Mouse (Mus musculus) T-helper 2 cell (primary cell): ENCODE results near the gene Wdr26.

Experiments used
- in situ Hi-C: fragments of 300-600 bp; cut with MboI, MseI; formaldehyde crosslinking; loops from one replicate; pipeline ENCODE4 v1.15.1; 2025; ENCODE audit warnings: high pct_unique_total_duplicates

Wdr26 gene

DNA sequence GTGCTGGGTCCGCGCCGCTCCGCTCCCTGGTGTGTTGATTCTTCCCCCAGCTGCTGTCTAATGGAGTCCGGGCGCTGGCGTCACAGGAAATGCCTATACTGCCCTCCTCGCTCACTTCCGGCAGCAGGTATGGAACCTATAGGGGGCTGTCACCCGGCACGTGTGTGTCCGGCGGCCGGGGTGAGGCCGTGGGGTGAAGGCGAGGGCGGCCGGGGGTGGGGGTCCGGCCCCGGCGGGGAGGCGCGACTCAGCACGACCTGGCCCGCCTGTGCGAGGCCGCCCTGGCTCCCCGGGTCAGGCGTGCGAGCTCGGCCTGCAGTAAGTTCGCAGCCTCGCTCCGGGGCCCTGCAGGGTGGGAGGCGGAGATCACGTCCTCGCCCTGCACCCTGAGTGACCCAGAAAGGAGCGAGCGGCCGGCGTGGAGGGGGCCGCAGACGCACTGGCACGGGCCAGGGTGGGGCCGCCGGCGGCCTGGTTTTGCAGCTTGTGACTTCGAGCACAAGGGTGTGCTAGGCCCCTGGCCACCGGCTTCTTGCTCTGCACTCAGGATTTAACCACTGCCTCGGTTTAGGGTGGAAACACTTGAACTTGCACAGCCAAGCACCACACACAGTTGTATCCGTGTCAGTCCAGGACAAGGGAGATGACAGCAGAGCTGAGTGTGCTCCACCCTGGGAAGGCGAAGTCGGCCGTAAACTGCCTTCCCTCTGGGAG, at the start of gene Wdr26:
Gene Wdr26, minus strand, starts transcription at position 82 of the 714 bp plus-strand sequence.
- in situ Hi-C loops: no loop called here

DNA sequence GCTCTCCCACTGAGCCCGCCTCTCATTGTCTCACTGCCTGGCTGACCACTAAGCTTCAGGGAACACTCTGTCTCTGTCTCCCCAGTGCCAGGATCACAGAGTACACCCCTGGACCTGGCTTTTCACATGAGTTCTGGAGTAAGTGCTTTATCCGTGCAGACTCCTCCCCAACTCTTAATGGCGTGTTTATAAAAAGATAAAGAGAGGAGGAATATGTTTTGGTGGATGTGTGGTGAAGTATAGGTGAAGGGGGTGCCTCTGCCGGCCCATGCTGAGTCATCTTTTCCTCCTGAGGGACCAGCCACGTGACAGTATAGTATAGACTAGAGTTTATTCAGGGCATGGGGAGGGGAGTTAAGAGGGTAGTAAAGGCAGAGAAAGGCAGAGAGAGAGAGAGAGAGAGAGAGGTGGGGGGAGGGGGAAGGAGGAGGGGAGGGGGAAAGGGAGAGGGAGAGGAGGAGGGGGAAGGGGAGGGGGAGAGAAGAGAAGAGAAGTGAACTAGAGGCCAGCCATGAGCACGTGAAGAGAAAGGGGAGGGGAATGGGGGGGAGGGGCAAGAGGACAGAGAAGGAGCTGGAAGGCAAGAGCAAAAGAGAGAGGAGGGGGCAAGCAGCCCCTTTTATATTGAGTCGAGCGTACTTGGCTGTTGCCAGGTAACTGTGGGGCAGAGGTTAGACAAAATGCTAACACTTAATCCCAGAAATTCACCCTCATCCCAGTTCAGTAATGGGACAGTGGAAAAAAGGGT, 49.3 kb upstream of the Wdr26 start:
- in situ Hi-C loops: no loop called here

DNA sequence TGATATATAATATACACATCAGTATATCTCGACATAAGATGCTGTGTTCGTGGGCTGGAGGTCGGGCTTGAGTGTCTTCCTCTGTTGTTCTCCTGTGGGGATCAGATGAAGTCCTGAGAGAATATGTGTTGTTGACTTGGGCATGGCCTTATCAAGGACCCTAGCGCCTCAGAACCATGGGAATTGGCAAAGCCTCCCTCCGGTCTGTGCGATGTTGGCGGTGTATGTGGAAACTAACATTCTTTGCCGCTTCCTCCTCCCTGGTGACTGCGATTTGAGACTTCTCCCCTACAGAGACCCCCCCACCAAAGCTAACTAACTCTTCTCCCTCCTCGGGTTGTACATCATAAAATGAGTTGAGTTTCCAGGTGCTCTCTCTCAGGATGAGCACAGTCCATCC, 48.6 kb upstream of the Wdr26 start:
- in situ Hi-C loops: no loop called here

DNA sequence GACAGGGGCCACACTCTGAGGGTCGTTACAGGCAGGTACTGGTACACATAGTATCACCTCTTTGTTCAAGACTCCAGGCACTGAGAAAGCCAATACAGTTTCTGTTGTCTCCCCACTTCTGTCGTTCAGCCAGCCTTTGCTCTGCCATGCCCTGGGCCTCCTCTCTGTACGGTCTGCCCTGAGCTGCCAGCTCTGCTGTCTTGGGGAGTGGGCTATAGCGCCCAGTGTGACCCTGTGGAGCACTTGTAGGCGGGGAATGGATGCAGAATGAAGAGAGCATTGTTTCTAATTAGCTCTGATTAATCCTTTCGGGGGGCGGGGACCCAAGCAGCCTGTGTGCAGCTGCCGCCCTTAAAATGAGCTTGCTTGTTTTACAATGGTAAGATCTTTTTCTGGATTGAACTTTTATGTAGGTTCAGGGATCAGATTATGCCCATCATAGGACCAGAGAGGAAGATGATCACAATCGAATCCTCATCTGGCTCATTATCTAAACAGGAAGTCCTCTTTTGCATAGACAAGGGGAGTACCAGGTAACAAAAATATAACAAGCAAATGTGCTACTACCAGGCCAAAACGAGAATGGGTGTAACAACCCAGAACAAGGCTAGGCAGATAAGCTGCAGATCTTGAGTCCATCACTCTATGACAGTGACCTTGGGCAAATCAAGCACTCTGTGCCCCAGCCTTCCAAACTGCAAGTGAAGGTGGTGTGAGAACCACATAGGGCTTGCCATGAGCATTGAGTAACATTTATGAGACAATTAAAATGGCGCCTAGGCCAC, 48.0 kb upstream of the Wdr26 start:
- in situ Hi-C loops: loop anchor here (5.0 kb wide), 1 partner anchor 602 kb away; no protein-coding TSS in a partner anchor

DNA sequence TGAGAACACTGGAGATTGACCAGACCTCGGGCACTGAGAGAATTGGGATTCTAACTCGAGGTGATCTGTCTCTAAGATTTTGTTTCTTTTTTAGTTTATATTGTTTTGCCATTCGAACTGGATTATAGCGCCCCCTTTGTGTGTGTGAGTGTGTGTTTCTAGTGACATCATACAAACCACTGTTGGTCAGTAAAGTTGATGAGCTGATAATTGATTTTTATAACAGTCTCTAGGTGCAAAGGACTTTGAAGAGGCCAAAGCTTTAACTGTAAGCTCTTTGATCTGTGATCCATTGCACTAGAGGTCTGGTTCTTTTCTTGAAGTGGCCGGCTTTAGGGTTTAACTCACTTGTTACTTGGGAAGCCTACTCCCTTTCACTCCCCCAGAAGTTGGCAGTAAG, 47.3 kb upstream of the Wdr26 start:
- in situ Hi-C loops: loop anchor here (5.0 kb wide), 1 partner anchor 603 kb away; no protein-coding TSS in a partner anchor

DNA sequence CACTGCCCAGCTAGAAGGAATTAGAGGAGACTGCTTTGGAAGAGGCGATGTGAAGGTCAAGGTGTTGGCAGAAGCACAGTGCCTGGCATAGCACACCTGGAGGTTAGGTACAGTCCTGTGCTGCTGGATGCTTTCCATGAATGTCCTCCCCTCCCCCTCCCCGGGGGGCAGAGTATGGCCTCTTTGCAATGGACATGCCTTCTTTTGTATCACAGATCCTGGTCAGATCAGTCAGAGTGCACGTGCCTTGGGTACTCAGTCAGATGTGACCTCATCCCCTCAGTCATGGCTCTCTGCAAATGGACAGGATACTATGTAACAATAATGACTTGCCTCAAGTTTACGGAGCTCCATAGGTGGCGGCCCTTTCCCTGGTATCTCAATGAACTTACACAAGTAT, 46.8 kb upstream of the Wdr26 start:
- in situ Hi-C loops: loop anchor here (5.0 kb wide), 1 partner anchor 604 kb away; no protein-coding TSS in a partner anchor

DNA sequence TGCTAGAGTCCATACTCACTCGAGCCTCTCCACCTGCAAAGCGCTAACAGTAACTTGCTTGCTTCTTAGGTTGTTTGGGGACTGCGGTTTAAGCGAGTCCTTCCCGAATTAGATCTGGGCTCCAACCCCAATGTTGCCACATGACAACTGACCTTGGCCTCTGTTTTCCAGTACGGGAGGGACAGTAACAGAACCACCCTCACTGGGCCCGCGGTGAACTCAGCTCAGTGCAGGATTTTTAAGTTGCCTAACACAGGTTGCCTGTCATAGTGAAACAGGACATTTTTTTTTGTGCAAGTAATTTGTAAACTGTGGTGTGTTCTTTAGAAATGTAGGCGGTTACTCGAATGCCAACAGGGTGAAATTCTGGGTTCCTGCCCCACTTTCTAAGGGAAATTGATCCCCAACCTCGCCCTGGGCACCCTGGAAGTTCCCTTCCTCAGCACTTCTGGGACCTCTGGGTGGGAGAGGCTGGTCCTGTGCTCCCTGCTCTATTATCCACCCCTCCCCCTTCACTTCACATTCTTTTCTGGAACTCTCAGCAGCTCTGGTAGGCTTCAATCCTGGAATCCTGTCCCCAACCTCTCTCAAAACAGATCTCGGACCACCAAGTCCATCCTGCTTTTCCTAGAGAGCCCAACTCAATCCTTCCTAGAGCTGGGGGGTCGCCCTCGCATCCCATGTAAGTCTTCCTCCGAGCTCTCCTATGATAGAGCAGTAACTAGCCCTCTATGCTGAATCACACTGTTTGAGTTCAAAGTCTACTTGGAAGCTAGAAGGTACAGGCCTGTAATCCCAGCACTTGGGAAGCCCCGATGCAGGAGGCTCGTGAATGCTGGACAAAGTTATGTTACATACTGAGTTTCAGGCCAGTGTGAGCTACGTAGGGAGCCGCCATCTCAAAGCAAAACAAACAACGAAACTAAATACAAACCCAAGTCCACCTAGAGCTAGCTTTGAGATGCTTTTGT, 46.1 kb upstream of the Wdr26 start:
- in situ Hi-C loops: loop anchor here (5.0 kb wide), 1 partner anchor 604 kb away; no protein-coding TSS in a partner anchor

DNA sequence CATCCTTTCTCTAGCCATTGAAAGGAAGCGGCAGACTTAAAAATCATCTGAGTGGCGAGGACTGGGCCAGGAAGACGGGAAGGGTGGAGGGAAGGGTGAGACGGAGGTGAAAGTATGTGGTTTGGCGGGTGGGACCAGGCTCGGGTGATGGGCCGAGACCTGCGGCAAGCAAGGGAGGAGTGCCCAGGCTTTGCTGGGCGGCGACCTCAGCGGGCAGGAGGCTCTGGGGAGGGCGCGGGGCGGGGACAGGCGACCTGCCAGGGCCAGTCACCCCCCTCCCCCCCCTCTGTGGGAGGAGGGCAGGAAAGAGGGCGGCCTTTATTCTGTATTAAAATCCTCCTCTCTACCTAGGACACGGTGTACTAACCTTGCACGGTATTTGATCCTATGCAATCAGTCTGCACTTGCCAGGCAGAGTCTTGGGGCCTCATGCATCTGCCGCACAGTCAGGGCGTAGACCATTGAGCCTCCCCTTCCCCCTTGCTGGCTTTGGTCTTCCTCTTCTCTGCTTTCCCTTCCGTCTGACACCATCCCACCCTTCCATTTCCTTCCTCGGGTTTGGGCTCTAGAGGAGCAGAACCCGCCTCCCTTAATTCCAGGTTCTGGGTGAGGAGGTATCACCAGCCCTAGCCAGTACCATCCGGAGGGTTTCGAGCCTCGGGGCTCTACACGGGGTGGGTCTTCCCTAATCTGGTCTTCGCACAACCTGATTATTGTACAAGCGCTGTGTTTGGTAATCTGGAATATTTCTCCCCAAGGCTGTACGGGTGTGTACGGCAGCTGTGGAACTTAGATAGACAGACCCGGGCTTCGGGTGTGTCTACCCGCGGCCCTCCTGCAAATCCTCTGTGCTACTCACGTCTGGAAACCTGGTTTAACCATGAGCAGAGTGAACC, 45.1 kb upstream of the Wdr26 start:
- in situ Hi-C loops: loop anchor here (5.0 kb wide), 1 partner anchor 605 kb away; no protein-coding TSS in a partner anchor

DNA sequence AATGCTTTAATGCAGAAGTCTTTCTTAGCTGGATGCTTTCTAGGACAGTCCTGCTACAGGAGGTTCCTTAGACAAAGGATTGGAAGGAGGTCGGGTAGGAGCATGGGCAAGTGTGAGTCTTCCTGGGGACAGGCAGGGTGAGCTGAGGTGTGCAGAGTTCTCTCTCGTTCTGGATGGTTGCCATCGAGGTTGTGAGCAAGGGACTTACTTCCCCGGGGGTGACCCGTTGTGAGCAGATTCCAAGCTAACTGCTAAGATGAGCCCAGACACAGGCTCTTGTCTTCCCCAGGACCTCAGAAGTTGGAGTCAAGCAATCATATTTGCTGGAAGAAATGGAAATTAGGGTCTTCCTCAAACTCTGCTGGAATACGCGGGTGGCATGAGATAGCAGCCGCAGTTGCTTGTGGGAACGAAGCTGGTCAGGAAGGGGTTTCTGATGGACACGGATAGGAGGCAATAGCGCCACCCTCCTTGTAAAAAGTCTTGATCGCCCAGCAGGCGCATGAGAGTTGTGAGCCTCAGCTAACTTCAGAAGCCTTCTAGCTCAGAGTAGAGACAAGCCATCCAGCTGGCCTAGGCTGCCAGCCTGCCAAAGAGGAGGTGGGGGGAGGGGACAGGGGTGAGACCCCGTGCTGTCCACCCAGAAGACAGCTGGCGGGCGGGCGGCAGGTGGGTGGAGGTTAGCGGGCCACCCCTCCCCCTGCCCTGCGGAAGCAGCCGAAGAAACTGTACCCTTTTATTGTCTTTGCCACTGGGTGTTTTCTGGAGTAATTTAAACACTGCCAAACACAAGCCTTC, 44.3 kb upstream of the Wdr26 start:
- in situ Hi-C loops: loop anchor here (5.0 kb wide), 1 partner anchor 606 kb away; no protein-coding TSS in a partner anchor

DNA sequence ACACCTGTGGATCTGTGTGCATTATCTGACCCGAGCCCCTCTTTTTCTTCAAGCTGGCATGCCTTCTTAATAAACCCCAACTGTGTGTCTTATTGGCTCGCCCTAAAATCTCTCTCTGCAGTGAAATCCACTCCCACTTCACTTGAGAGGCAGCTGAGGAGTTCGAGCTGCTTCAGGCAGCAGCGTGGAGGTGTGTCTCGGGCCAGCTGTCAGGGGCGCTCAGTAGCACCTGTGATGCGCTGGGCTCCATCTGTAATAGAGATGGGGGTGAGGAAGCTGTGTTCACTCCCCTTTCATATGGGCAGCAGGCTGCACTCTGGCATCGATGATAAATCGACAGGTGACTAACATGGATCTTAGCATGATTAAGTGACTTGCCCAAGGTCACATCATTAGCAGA, 43.6 kb upstream of the Wdr26 start:
- in situ Hi-C loops: loop anchor here (5.0 kb wide), 1 partner anchor 607 kb away; no protein-coding TSS in a partner anchor

DNA sequence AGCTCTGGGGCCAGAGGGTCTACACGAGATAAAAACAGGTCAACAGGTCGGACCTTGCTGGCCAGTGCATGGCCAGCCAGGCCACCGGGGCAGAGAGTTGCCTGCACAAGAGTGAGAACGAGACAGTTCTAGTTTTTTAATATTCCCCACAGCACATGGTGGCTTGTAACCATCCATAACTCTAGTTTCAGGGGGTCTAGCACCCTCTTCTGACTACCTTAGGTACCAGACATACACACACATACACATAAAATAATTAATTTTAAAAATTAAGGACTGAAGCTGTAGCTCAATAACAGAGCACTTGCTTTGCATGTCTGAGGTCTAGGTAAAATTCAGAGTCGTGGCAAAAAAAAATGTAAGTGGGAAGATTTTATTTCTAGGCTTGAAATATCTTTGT, 39.8 kb upstream of the Wdr26 start:
- in situ Hi-C loops: no loop called here

DNA sequence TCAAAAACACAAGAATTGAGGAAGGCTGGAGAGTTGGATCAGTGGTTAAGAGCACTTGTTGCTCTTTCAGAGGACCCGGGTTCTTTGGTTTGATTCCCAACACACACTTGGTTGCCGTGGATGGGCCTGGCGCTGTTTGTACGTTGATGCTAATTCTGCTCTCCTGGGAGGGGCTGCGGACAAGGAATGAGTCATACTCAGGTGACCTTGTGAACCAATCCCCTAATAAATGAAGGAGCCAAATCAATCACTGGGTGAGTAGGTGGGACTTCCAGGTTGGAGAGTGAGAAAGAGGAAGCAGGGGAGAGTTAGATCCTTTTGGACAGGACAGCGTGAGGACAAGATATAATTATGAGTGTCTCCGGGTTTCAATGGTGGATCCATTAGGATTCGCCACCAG, 39.2 kb upstream of the Wdr26 start:
- in situ Hi-C loops: no loop called here

DNA sequence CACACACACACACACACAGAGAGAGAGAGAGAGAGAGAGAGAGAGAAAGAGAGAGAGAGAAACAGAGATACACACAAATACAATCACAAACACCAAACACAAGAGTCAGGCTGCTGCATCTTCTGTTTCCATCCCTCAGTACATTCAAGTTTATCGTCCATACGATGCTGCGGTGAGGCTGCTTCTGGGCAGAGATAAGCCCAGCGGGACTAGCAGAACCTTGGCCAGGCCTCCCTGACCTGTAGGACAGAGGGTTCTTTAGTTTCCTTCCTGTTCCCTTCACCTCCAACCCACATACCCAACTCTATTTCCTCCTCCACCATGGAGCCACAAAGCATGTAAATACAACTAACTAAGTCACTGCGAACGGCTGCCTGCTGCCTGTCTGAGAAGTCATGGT, 37.7 kb upstream of the Wdr26 start:
- in situ Hi-C loops: no loop called here

DNA sequence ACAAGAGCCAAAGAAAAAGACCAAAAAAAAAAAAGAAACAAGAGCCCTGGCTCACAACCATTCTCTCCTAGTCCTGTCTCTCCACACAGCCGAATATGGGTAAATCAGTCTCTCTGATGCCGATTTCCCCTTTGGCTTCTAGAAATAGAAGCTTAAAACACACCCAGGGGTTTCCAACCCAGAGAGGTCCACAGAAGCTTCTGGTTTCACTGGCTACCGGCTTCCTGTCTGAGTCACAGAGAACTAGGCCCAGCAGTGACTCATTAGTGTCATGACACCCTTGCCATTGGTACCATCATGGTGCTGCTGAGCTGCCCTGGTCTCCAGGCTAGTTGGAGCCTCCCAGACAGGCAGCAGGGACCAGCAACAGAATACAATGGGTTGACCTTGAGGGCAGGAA, 35.4 kb upstream of the Wdr26 start:
- in situ Hi-C loops: no loop called here

DNA sequence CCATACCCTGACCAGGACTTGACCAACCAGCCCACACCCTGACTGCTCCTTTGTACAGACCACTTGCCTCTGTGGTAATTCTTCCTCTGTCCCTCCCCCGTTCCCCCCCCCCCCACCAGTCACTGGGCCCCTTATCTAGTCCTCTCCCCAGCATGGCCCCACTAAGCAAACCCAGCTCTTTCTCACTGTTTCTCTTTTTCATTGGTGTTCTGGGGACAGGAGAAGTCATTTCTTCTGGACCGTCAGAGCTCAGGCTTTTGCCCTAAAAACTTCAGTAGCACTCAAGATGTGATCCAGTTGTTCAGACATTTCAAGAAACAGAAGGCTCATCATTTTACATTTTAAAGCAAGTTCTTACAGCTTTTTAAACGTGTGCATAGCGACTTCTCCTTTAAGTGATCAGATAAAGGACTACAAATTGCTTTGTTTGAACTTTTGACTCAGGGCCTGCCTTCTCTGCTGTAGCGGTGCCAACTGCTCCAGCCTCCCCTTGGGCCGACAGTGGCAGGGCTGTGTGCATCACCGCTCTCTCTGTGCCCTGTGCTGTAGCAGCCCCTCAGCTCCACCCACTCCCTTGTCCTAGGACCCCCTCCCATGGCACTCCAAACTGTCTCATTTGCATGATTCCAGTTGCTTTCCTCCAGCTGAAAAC, 34.8 kb upstream of the Wdr26 start:
- in situ Hi-C loops: no loop called here

DNA sequence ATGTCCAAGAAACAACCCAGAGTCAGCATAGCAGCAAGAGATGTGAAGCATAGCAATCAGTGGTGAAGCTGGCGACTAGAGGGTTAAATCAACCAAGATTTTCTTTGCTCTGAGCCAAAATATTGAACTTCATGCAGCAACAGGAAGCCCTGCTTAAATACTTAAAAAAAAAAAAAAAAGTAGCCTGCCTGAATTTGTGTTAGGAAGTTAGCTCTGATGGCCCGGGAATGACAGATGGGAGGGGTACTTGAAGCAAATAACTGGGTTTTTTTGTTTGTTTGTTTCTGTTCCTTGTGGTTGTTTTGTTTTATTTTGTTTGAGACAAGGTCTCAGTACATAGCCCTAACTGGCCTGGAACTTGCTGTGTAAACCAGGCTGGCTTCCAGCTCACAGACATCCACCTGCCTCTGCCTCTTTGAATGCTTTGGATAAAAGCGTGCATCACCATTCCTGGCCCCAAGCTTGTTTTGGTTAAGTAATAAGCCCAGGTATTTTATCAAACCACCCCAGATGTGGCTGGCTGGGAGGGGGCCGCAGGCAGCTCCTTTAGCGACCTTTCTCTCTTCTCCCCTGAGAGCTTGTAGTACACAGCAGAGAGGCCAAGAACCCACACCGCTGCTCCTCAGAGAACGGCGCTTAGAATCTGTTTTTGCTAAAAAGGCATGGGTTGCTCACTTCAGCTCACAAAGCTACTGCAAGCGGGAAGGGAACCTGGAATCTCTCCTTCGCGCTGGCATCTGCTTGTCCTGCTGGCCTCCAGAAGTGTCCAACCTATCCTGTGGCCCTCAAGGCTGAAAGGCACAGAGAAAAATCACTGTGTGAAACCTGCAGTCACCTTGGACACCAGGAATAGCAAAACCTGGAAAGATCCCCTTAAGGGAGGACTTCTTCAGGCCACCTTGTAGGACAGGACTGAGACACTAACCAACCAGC, 34.0 kb upstream of the Wdr26 start:
- in situ Hi-C loops: no loop called here

DNA sequence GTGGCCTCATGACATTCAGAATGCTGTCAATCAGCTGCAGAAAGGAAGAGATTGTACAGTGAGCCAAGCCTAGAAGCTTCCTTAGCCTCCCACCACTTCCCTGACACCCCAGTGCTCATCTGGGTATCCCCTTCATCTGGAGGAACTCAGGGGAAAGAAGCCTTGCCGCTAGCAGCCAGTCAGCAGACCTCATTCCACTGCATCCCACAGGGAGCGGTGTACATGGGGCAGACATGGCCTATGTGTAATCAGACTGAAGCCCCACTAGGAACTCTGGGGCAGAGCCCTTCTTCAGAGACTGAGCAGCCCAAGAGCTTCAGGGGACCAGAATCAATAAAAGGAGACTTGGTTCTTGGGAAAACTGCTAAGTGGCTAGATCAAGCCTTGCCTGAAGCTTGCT, 33.3 kb upstream of the Wdr26 start:
- in situ Hi-C loops: no loop called here
